In genomic region chr1:92775908-92776307, GRCm38 (mm10) we compare ENCODE assay signal across 20 mouse cellular contexts. TPM values are rescaled to one million over a fixed set of nuclear protein-coding genes. Genes with fewer than 3 reads are reported as not detected.
DNase-seq lines count a peak whose midpoint lies in the region; ATAC-seq and TF ChIP-seq lines count a peak whose summit lies in the region.
"Had no signal": no experiment of that assay in that cellular context is flagged by ENCODE, and none has a peak within 500 bp of the region (broad histone marks: within the 10 kb centered on the region; RNA-seq: fewer than 3 reads in every experiment).

No protein-coding gene starts in this region.

- no peak for DNase-seq in gastrocnemius, adult 2 months
- DNase-seq in gastrocnemius, postnatal 36 days: no peak
- no peak for DNase-seq in heart, adult 2 months
- no peak for DNase-seq in left cerebral cortex, adult 11 months (ENCODE audit: low spot score)
- DNase-seq: adrenal gland, adult 2 months; adrenal gland, adult 8-10 months; adrenal gland, postnatal 10 days; adrenal gland, postnatal 14 days; adrenal gland, postnatal 25 days; adrenal gland, postnatal 36 days; B cell, adult 2 months; cerebellum, adult 11 months; cerebellum, adult 11-12 months; cerebellum, adult 18-20 months had no signal

- peak overlapping the region; percentile 91 for H3K27ac ChIP-seq in gastrocnemius, adult 2 months
- H3K27ac ChIP-seq in heart, adult 2 months: peak overlapping the region; percentile 83
- H3K27ac ChIP-seq in heart, embryonic 12.5 days (ENCODE audit: poor library complexity, severe bottlenecking): no peak overlapping the region

- H3K27me3 ChIP-seq in heart, adult 2 months (ENCODE audit: control insufficient read depth, insufficient read depth, low read length): no peaks in the 10 kb centered on the region
- H3K27me3 ChIP-seq in heart, embryonic 12.5 days (replicated peaks): peaks cover 54% of the 10 kb centered on the region
- no peaks in the 10 kb centered on the region for H3K27me3 ChIP-seq in myocyte (ENCODE audit: control insufficient read depth, insufficient read depth, insufficient read length)
- H3K27me3 ChIP-seq: Patski had no signal

- no peak for TF ChIP-seq POLR2A in heart, adult 2 months (IDR thresholded peaks at IDR 0.05; ENCODE audit: insufficient read depth, low read depth, low read length)
- no peak for TF ChIP-seq POLR2A in myocyte (IDR thresholded peaks at IDR 0.05; ENCODE audit: insufficient read length, low read depth)

- TF ChIP-seq CTCF in gastrocnemius, adult 2 months (IDR thresholded peaks at IDR 0.05): no peak
- no peak for TF ChIP-seq CTCF in heart, adult 2 months (IDR thresholded peaks at IDR 0.05)

- WGBS in heart, adult 2 months: 79% methylated on average over 3 of the region's 3 CpGs
- WGBS in heart, embryonic 12.5 days: 65% methylated on average over 3 of the region's 3 CpGs

- intact Hi-C loops in gastrocnemius, adult 2 months (cut with DNase I): loop anchor here (2.0 kb wide), 2 partner anchors 55 to 77 kb away; partner anchors contain the start of gene Gpc1
- intact Hi-C loops in gastrocnemius, postnatal 36 days (cut with DNase I): no loop called here
- intact Hi-C loops in heart, adult 2 months (cut with DNase I): loop anchor here (2.0 kb wide), 1 partner anchor 51 kb away; no protein-coding TSS in a partner anchor

- no peak overlapping the region for H3K9ac ChIP-seq in heart, adult 2 months (ENCODE audit: low read depth, low read length)
- no peak overlapping the region for H3K9ac ChIP-seq in heart, embryonic 12.5 days

- no peak for ATAC-seq in heart, embryonic 12.5 days (ENCODE audit: insufficient number of reproducible peaks, low FRiP score)
- ATAC-seq: activated CD4-positive, CD25-positive, alpha-beta regulatory T cell, adult 4 months; CD4-positive, CD25-positive, alpha-beta regulatory T cell, adult 4 months; Patski had no signal

- no peak overlapping the region for H3ac ChIP-seq in myocyte (ENCODE audit: control insufficient read depth, insufficient read length)

- H3K4me2 ChIP-seq in heart, embryonic 12.5 days: no peak overlapping the region
- H3K4me2 ChIP-seq in myocyte (ENCODE audit: low read depth): peak overlapping the region; percentile 64

- H3K79me2 ChIP-seq in heart, adult 2 months (replicated peaks; ENCODE audit: control insufficient read depth, insufficient read depth, low read length): no peaks in the 10 kb centered on the region
- H3K79me2 ChIP-seq in myocyte (ENCODE audit: control insufficient read depth, insufficient read depth): no peaks in the 10 kb centered on the region

- H3K4me3 ChIP-seq in gastrocnemius, adult 2 months: no peak overlapping the region
- H3K4me3 ChIP-seq in heart, adult 2 months: no peak overlapping the region
- no peak overlapping the region for H3K4me3 ChIP-seq in heart, embryonic 12.5 days
- no peak overlapping the region for H3K4me3 ChIP-seq in myocyte

- H3K36me3 ChIP-seq in heart, adult 2 months (ENCODE audit: control insufficient read depth, insufficient read depth, low read length): no peaks in the 10 kb centered on the region
- H3K36me3 ChIP-seq in heart, embryonic 12.5 days: no peaks in the 10 kb centered on the region
- no peaks in the 10 kb centered on the region for H3K36me3 ChIP-seq in myocyte (ENCODE audit: control insufficient read depth, insufficient read depth)
- H3K36me3 ChIP-seq: G1E had no signal

- H3K9me3 ChIP-seq in heart, embryonic 12.5 days (replicated peaks): no peaks in the 10 kb centered on the region
- H3K9me3 ChIP-seq: G1E had no signal

- TF ChIP-seq EP300 in heart, adult 2 months (IDR thresholded peaks at IDR 0.05; ENCODE audit: insufficient read depth, low read depth, low read length): no peak

- no peaks in the 10 kb centered on the region; the same call in 1 of the 2 replicates for H3K4me1 ChIP-seq in heart, adult 2 months (ENCODE audit: control insufficient read depth, insufficient read depth, low read length)
- peaks cover 49% of the 10 kb centered on the region for H3K4me1 ChIP-seq in heart, embryonic 12.5 days (replicated peaks)

TF ChIP-seq in myocyte, 11 proteins besides CTCF, POLR2A, EP300 and RAD21:
- TF ChIP-seq MYOG (IDR thresholded peaks at IDR 0.05; ENCODE audit: control insufficient read depth in 1 of 3, insufficient read depth in 1 of 3, insufficient read length in 2 of 3, low read depth in 2 of 3): peak; percentile 85 to 98 (median 89)
- peak; percentile 84 for TF ChIP-seq TCF3 (IDR thresholded peaks at IDR 0.05; ENCODE audit: insufficient read length, low read depth)
- TF ChIP-seq MYOD1 (IDR thresholded peaks at IDR 0.05; ENCODE audit: control insufficient read depth in 1 of 3, insufficient read length in 2 of 3, low read depth in 2 of 3): peak; percentile 5 to 96 (median 93)
- TF ChIP-seq CEBPB (IDR thresholded peaks at IDR 0.05; ENCODE audit: insufficient read depth, poor library complexity, severe bottlenecking): no peak
- TF ChIP-seq TCF12 (IDR thresholded peaks at IDR 0.05; ENCODE audit: insufficient read depth, poor library complexity, severe bottlenecking): peak; percentile 82

RNA-seq across cellular contexts. Expression of gene Gpc1, which starts 55.5 kb away (rescaled TPM):
- 100 to 1,000 TPM; 214 to 256 TPM for total RNA-seq in gastrocnemius, adult 2 months (2021)
- total RNA-seq in gastrocnemius, postnatal 36 days (2021): 100 to 1,000 TPM; 244 to 266 TPM
- total RNA-seq in heart, adult 2 months (2021): 100 to 1,000 TPM; 428 to 505 TPM
- 249 and 279 TPM in 2 replicates for polyA plus RNA-seq in heart, adult 2 months (2012; rRNA removed)
- 67.2 and 70.3 TPM in 2 replicates for polyA plus RNA-seq in heart, embryonic 12.5 days (2016; fragmentation: Nextera tagmentation; extraction: Ambion mirVana)
- polyA plus RNA-seq in myocyte (2012; fragmentation: generic; extraction: Trizol): 930 TPM
- polyA plus RNA-seq: G1E had no signal
